Mouse (Mus musculus) hindbrain, embryonic 16.5 days (tissue): Measurements from ENCODE around the gene Rfx7. TPM values are rescaled to one million over a fixed set of nuclear protein-coding genes. Genes with fewer than 3 reads are reported as not detected.
"Not testable (repeated sequence)": the region's sequence is repeated elsewhere in the genome, so short reads cannot be mapped to it uniquely, and the experiment has no call there.

Source experiments
- ATAC-seq: fragments of 200-750 bp; cut with Nextera tagmentation; 2 replicates; pipeline ENCODE4 v1.8.0; 2017; ENCODE audit warnings: moderate TSS enrichment, moderate library complexity
- H3K27ac ChIP-seq: fragments of 300-500 bp; sonication (generic); 2 replicates; pipeline ENCODE4 v1.5.1; 2014; ENCODE audit warnings: low read depth, mild to moderate bottlenecking, control low read depth, low read length, moderate library complexity
- H3K27me3 ChIP-seq: fragments of 300-500 bp; sonication (generic); replicated peaks from 2 replicates; pipeline ENCODE4 v1.6.1; 2014; ENCODE audit warnings: low read length; ENCODE audit not compliant: control insufficient read depth, insufficient read depth
- H3K36me3 ChIP-seq: fragments of 300-500 bp; sonication (generic); 2 replicates; pipeline ENCODE4 v1.6.1; 2014; ENCODE audit warnings: mild to moderate bottlenecking, low read length, moderate library complexity, mixed read lengths; ENCODE audit not compliant: control insufficient read depth, insufficient read depth
- H3K4me1 ChIP-seq: fragments of 300-500 bp; sonication (generic); 2 replicates; pipeline ENCODE4 v1.6.1; 2014; ENCODE audit warnings: low read depth, low read length; ENCODE audit not compliant: control insufficient read depth, insufficient read depth
- H3K4me2 ChIP-seq: fragments of 300-500 bp; sonication (generic); 2 replicates; pipeline ENCODE4 v1.6.1; 2014; ENCODE audit warnings: mild to moderate bottlenecking, low read length, control low read depth, moderate library complexity
- H3K4me3 ChIP-seq: fragments of 300-500 bp; sonication (generic); 2 replicates; pipeline ENCODE4 v1.5.1; 2014; ENCODE audit warnings: mild to moderate bottlenecking, low read length, control low read depth, moderate library complexity
- H3K9ac ChIP-seq: fragments of 300-500 bp; sonication (generic); 2 replicates; pipeline ENCODE4 v1.6.1; 2014; ENCODE audit warnings: low read depth, mild to moderate bottlenecking, control low read depth, low read length, moderate library complexity
- H3K9me3 ChIP-seq: fragments of 300-500 bp; sonication (generic); 2 replicates; pipeline ENCODE4 v1.6.1; 2014; ENCODE audit warnings: mild to moderate bottlenecking, low read length, moderate library complexity; ENCODE audit not compliant: control insufficient read depth
- WGBS: fragments of 180-500 bp; shearing (Covaris S2); extraction: QIAGEN DNeasy Blood & Tissue Kit; methylation state at CpG from one replicate; pipeline ENCODE4 v1.1.7; 2014; 5-methylcytosine and 5-hydroxymethylcytosine counted together
- polyA plus RNA-seq: library from polyadenylated mRNA; unstranded; fragments of >200 nt; fragmentation: Nextera tagmentation; extraction: Ambion mirVana; gene quantifications from 2 replicates; pipeline ENCODE4 v1.2.1, GENCODE M21; 2015

Rfx7 gene
- polyA plus RNA-seq, 1 experiment from 2014 or later: 12.5 TPM

GRCm38 (mm10) chr9:72642756-72643447 lies 110.9 kb downstream of the Rfx7 start:
- not testable (repeated sequence) for ATAC-seq, H3K4me3 ChIP-seq, H3K36me3 ChIP-seq, H3K4me2 ChIP-seq, H3K27me3 ChIP-seq, H3K9me3 ChIP-seq, H3K9ac ChIP-seq, H3K27ac ChIP-seq
- H3K4me1 ChIP-seq: peaks cover 19% of the 10 kb centered on the region
- WGBS: 97% methylated on average over 3 of the region's 4 CpGs

GRCm38 (mm10) chr9:72643651-72644417 lies 111.8 kb downstream of the Rfx7 start:
- ATAC-seq: no peak
- peaks cover 19% of the 10 kb centered on the region for H3K4me1 ChIP-seq
- H3K4me3 ChIP-seq: no peak overlapping the region
- H3K36me3 ChIP-seq: no peaks in the 10 kb centered on the region
- no peaks in the 10 kb centered on the region for H3K9me3 ChIP-seq
- no peak overlapping the region for H3K9ac ChIP-seq
- H3K4me2 ChIP-seq: no peak overlapping the region
- WGBS: 82% methylated on average over 6 of the region's 6 CpGs
- H3K27ac ChIP-seq: no peak overlapping the region
- no peaks in the 10 kb centered on the region for H3K27me3 ChIP-seq

- Histone ChIP-seq H3K4me1 (peaks cover 16% of the 10 kb centered on the region), H3K36me3 (no peaks in the 10 kb centered on the region), H3K27me3 (no peaks in the 10 kb centered on the region), H3K4me3 (no peak overlapping the region), H3K4me2 (no peak overlapping the region), H3K9ac (no peak overlapping the region), H3K9me3 (no peaks in the 10 kb centered on the region), H3K27ac (no peak overlapping the region)
- 50% methylated on average over 6 of the region's 6 CpGs for WGBS
- no peak for ATAC-seq
Measured at GRCm38 (mm10) chr9:72644418-72645110, 112.5 kb downstream of the Rfx7 start.

- H3K36me3 ChIP-seq: no peaks in the 10 kb centered on the region
- no peaks in the 10 kb centered on the region for H3K4me1 ChIP-seq
- no peak overlapping the region for H3K9ac ChIP-seq
- H3K4me2 ChIP-seq: no peak overlapping the region
- no peak overlapping the region for H3K27ac ChIP-seq
- H3K27me3 ChIP-seq: no peaks in the 10 kb centered on the region
- no peak overlapping the region for H3K4me3 ChIP-seq
- H3K9me3 ChIP-seq: no peaks in the 10 kb centered on the region
- 77% methylated on average over 2 of the region's 2 CpGs for WGBS
- no peak for ATAC-seq
Measured at GRCm38 (mm10) chr9:72649781-72650180, 117.7 kb downstream of the Rfx7 start.

- 35% methylated on average over 8 of the region's 8 CpGs for WGBS
- Histone ChIP-seq H3K36me3 (no peaks in the 10 kb centered on the region), H3K27ac (no peak overlapping the region), H3K9ac (no peak overlapping the region), H3K9me3 (no peaks in the 10 kb centered on the region), H3K27me3 (no peaks in the 10 kb centered on the region), H3K4me1 (no peaks in the 10 kb centered on the region), H3K4me3 (no peak overlapping the region), H3K4me2 (no peak overlapping the region)
- no peak for ATAC-seq
Measured at GRCm38 (mm10) chr9:72652961-72653360, 120.9 kb downstream of the Rfx7 start.

- H3K36me3 ChIP-seq: no peaks in the 10 kb centered on the region
- no peaks in the 10 kb centered on the region for H3K4me1 ChIP-seq
- 37% methylated on average over 4 of the region's 4 CpGs for WGBS
- no peak for ATAC-seq
- no peak overlapping the region for H3K4me2 ChIP-seq
- no peaks in the 10 kb centered on the region for H3K27me3 ChIP-seq
- H3K27ac ChIP-seq: no peak overlapping the region
- no peak overlapping the region for H3K4me3 ChIP-seq
- no peaks in the 10 kb centered on the region for H3K9me3 ChIP-seq
- H3K9ac ChIP-seq: no peak overlapping the region
Measured at GRCm38 (mm10) chr9:72653533-72653932, 121.5 kb downstream of the Rfx7 start.

- 0 out of 2 replicates have a peak, but pooled peaks have one; percentile 35 for ATAC-seq
- no peak overlapping the region for H3K9ac ChIP-seq
- H3K9me3 ChIP-seq: no peaks in the 10 kb centered on the region
- no peaks in the 10 kb centered on the region for H3K4me1 ChIP-seq
- H3K36me3 ChIP-seq: no peaks in the 10 kb centered on the region
- H3K4me2 ChIP-seq: no peak overlapping the region
- H3K27me3 ChIP-seq: no peaks in the 10 kb centered on the region
- 68% methylated on average over 6 of the region's 6 CpGs for WGBS
- no peak overlapping the region for H3K4me3 ChIP-seq
- no peak overlapping the region for H3K27ac ChIP-seq
Measured at GRCm38 (mm10) chr9:72654593-72655242, 122.7 kb downstream of the Rfx7 start.

- Histone ChIP-seq H3K4me2 (no peak overlapping the region), H3K36me3 (no peaks in the 10 kb centered on the region), H3K9me3 (no peaks in the 10 kb centered on the region), H3K9ac (no peak overlapping the region), H3K4me3 (no peak overlapping the region), H3K27me3 (no peaks in the 10 kb centered on the region), H3K4me1 (no peaks in the 10 kb centered on the region; the same call in 1 of the 2 replicates), H3K27ac (no peak overlapping the region)
- 73% methylated on average over 5 of the region's 5 CpGs for WGBS
- ATAC-seq: no peak
Measured at GRCm38 (mm10) chr9:72655602-72656001, 123.6 kb downstream of the Rfx7 start.

- WGBS: 34% methylated on average over 4 of the region's 4 CpGs
- no peak for ATAC-seq
Measured at GRCm38 (mm10) chr9:72656491-72656890, 124.5 kb downstream of the Rfx7 start.

More at GRCm38 (mm10) chr9:72656491-72656890, 124.5 kb downstream of the Rfx7 start:
- H3K9ac ChIP-seq: no peak overlapping the region
- no peak overlapping the region for H3K4me2 ChIP-seq
- peaks cover 4% of the 10 kb centered on the region for H3K4me1 ChIP-seq
- no peak overlapping the region for H3K4me3 ChIP-seq
- no peaks in the 10 kb centered on the region for H3K27me3 ChIP-seq
- no peak overlapping the region for H3K27ac ChIP-seq
- H3K36me3 ChIP-seq: no peaks in the 10 kb centered on the region
- H3K9me3 ChIP-seq: no peaks in the 10 kb centered on the region
